Mouse (Mus musculus): ENCODE measurements around the gene Haghl. TPM values are rescaled to one million over a fixed set of nuclear protein-coding genes. Genes with fewer than 3 reads are reported as not detected.
A peak's percentile ranks its signal among the peaks of the same experiment; 100 is the strongest.
"Not testable (repeated sequence)": the region's sequence is repeated elsewhere in the genome, so short reads cannot be mapped to it uniquely, and the experiment has no call there.

Gene Haghl
- polyA plus RNA-seq, 1 experiment = 56.2 TPM

- TF ChIP-seq CTCF (IDR thresholded peaks at IDR 0.05; ENCODE audit: insufficient read depth, low read length) (no peak), POLR2A (IDR thresholded peaks at IDR 0.05; ENCODE audit: borderline replicate concordance, extremely low read depth, low read depth, low read length) (no peak)
- 7% methylated on average over 46 of the region's 46 CpGs for WGBS
- DNase-seq = peak; percentile 3
- Histone ChIP-seq H3K4me1 (ENCODE audit: control insufficient read depth, insufficient read depth, low read length) (peaks cover 2% of the 10 kb centered on the region; the same call in 1 of the 2 replicates), H3K4me3 (replicated peaks; ENCODE audit: extremely low read depth, low read depth, low read length) (no peak overlapping the region)
Observed at GRCm38 (mm10) chr17:25818851-25819780, 33.6 kb upstream of the Haghl start.

DNA sequence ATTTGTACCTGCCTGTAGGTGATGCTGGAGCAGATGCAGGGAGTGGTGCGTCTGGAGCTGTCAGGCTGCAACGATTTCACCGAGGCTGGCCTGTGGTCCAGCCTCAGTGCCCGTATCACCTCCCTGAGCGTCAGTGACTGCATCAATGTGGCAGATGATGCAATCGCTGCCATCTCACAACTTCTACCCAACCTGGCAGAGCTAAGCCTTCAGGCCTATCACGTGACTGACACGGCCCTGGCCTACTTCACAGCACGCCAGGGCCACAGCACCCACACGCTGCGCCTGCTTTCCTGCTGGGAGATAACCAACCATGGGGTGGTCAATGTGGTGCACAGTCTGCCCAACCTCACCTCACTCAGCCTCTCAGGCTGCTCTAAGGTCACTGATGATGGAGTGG, 32.2 kb upstream of the Haghl start:
- DNase-seq = no peak
- 79% methylated on average over 11 of the region's 11 CpGs for WGBS
- TF ChIP-seq POLR2A (IDR thresholded peaks at IDR 0.05; ENCODE audit: borderline replicate concordance, extremely low read depth, low read depth, low read length) (no peak), CTCF (IDR thresholded peaks at IDR 0.05; ENCODE audit: insufficient read depth, low read length) (no peak)
- Histone ChIP-seq H3K4me3 (replicated peaks; ENCODE audit: extremely low read depth, low read depth, low read length) (no peak overlapping the region), H3K4me1 (ENCODE audit: control insufficient read depth, insufficient read depth, low read length) (no peaks in the 10 kb centered on the region)

DNA sequence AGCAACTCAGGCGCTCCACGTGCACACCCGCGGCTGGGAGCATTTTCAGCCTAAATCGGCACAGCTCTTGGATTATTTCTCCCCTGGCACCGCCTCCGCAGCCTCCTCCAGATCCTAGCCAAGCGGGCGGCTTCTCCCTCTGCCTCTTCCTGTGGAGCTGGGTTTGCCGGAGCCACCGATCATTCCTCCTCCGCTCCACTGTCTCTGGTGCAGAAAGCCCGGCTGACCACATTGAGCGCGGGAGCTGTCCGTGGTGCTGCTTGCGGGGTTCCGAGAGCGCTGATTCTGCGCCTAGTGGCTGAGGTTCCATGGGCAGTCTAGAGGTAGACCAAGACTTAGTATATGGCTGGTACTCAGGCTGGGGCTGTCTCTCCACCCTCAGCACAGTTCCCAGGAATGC, 28.0 kb upstream of the Haghl start:
- DNase-seq = peak; percentile 66
- TF ChIP-seq POLR2A (IDR thresholded peaks at IDR 0.05; ENCODE audit: borderline replicate concordance, extremely low read depth, low read depth, low read length) (no peak), CTCF (IDR thresholded peaks at IDR 0.05; ENCODE audit: insufficient read depth, low read length) (peak; percentile 55)
- 2% methylated on average over 20 of the region's 20 CpGs for WGBS

GRCm38 (mm10) chr17:25810890-25811289, 25.4 kb upstream of the Haghl start:
- no peak for DNase-seq
- WGBS = 66% methylated on average over 4 of the region's 4 CpGs
- no peak overlapping the region for H3K4me3 ChIP-seq (replicated peaks; ENCODE audit: extremely low read depth, low read depth, low read length)
- TF ChIP-seq POLR2A (IDR thresholded peaks at IDR 0.05; ENCODE audit: borderline replicate concordance, extremely low read depth, low read depth, low read length) (no peak), CTCF (IDR thresholded peaks at IDR 0.05; ENCODE audit: insufficient read depth, low read length) (no peak)
- H3K4me1 ChIP-seq (ENCODE audit: control insufficient read depth, insufficient read depth, low read length) = no peaks in the 10 kb centered on the region; the same call in 1 of the 2 replicates

More for the DNA sequence above, 28.0 kb upstream of the Haghl start:
- no peaks in the 10 kb centered on the region; the same call in 1 of the 2 replicates for H3K4me1 ChIP-seq (ENCODE audit: control insufficient read depth, insufficient read depth, low read length)
- H3K4me3 ChIP-seq (replicated peaks; ENCODE audit: extremely low read depth, low read depth, low read length) = no peak overlapping the region

DNA sequence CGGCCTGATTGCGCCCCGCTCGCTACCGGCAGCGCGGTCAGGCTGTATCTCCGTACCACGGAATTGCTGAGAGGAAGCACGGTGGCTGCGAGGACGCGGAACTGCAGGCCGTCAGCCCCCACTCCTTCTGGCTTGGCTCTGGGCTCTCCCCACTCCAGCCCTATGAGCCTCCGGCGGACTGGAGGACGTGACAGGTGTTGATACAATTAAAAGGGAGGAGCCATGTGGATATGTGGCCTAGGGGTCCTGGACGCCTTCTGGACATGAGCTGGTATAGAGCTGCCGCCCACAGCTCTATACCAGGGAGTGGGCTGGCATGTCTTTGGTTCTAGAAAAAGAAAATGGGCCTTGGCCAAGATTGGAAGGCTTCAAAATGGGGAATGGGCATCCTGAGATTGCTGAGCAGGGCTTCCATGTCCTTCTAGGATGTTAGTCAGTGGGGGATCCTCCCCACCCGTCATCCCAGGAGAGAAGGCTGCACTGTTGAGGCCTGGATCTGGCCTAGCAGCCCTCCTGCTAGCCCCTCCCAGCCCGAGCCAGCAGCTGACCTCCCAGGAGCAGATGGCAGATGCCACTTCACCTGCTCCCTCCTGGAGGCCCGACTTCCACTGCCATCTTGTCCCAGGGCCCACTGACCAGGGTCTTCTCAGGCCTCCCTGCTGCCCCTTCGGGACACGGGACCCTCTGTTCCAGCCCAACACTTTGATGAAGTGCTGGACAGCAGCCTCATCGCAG, 24.3 kb upstream of the Haghl start:
- H3K4me3 ChIP-seq (replicated peaks; ENCODE audit: extremely low read depth, low read depth, low read length) = peak overlapping the region; percentile 49
- no peak for DNase-seq
- H3K4me1 ChIP-seq (ENCODE audit: control insufficient read depth, insufficient read depth, low read length) = no peaks in the 10 kb centered on the region; the same call in 1 of the 2 replicates
- 10% methylated on average over 25 of the region's 25 CpGs for WGBS
- TF ChIP-seq CTCF (IDR thresholded peaks at IDR 0.05; ENCODE audit: insufficient read depth, low read length) (no peak), POLR2A (IDR thresholded peaks at IDR 0.05; ENCODE audit: borderline replicate concordance, extremely low read depth, low read depth, low read length) (no peak)

DNA sequence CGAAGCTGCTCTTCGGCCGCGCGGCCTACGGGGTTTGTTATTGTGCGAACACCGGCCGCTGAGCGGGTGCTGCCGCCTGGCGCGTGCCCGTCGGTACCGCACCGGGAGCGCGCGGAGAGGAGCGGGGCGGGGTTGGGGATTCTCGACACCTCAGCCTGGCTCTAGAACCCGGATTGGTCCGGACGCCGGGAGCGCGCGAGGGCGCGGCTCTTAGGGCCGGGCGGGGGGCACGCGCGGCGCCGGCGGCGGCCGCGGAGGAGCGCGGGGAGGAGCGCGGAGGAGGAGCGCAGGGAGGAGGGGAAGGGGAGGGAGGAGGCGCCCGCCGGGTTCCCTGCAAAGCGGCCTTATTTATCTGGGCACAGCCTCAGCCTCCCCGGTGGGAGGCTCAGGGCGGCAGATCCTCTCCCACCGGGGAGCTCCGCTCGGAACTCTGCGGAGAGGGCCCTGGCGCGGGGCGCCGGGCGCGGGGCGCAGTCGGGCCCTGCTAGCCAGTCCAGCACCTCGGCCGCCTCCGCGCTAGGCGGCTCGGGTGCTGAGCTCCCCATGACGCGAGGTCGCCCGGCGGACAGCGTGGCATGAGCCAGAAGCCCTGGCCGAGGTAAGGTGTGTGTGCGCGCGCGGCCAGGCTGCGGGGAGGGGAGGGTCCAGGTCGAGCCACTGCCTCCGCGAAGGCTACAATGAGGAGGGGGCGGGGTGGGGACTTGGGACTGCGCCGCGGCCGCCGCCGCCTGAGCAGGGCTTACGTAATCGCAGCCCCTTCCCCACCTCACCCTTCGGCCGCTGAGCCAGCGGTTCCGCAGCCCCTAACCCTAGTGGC, 23.5 kb upstream of the Haghl start, which contains the start of gene Fbxl16:
Gene Fbxl16 (plus strand): TSS at position 297 of the 817 bp plus-strand sequence.
- TF ChIP-seq POLR2A (IDR thresholded peaks at IDR 0.05; ENCODE audit: borderline replicate concordance, extremely low read depth, low read depth, low read length) = no peak
- no peak for TF ChIP-seq CTCF (IDR thresholded peaks at IDR 0.05; ENCODE audit: insufficient read depth, low read length)
- 1% methylated on average over 86 of the region's 100 CpGs for WGBS
- DNase-seq = peak; percentile 54
- no peaks in the 10 kb centered on the region; the same call in 1 of the 2 replicates for H3K4me1 ChIP-seq (ENCODE audit: control insufficient read depth, insufficient read depth, low read length)
- H3K4me3 ChIP-seq (replicated peaks; ENCODE audit: extremely low read depth, low read depth, low read length) = peak within 1 kb of the TSS; percentile 58

DNA sequence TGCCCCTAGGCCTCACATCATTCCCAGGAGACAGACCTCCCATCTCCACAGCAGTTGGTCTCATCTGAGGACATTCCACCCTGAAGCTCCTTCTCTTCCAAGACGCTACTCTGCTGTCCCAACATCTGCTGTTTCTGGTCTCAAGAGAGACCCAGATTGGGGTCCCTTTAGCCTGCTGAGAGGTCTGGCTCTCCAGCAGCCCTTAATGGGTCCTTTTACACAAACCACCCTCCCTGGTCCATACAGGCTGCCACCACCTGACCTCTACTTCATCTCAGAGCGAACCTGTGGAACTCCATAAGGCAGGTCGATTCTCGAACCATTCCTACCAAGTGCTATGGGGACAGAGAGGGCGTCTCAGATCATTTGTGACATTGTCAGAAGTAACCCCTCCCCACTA, 22.6 kb upstream of the Haghl start:
- Histone ChIP-seq H3K4me1 (ENCODE audit: control insufficient read depth, insufficient read depth, low read length) (no peaks in the 10 kb centered on the region; the same call in 1 of the 2 replicates), H3K4me3 (replicated peaks; ENCODE audit: extremely low read depth, low read depth, low read length) (no peak overlapping the region)
- DNase-seq = no peak
- WGBS = 37% methylated on average over 5 of the region's 5 CpGs
- TF ChIP-seq CTCF (IDR thresholded peaks at IDR 0.05; ENCODE audit: insufficient read depth, low read length) (no peak), POLR2A (IDR thresholded peaks at IDR 0.05; ENCODE audit: borderline replicate concordance, extremely low read depth, low read depth, low read length) (no peak)

GRCm38 (mm10) chr17:25807452-25807851, 22.0 kb upstream of the Haghl start:
- H3K4me3 ChIP-seq (replicated peaks; ENCODE audit: extremely low read depth, low read depth, low read length); DNase-seq; H3K4me1 ChIP-seq (ENCODE audit: control insufficient read depth, insufficient read depth, low read length): not testable (repeated sequence)
- WGBS = 40% methylated on average over 2 of the region's 2 CpGs

DNA sequence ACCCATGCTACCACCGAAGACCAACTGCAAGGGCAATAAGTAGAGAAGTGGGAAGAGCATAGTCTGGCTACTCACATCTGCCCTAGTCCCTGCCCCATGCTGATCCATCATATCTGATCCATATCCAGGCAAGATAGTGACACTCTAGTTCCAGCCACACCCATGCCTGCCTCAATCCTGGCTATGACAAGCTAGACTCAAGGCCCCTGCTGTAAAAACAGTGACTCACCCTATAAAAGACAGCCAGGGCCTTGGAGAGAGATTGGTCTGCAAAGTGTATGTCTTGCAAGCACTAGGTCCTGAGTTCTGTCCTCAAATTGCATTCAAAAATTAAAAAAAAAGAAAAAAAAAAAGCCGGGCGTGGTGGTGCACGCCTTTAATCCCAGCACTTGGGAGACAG, 21.0 kb upstream of the Haghl start:
- WGBS = 77% methylated on average over 4 of the region's 4 CpGs
- Histone ChIP-seq H3K4me1 (ENCODE audit: control insufficient read depth, insufficient read depth, low read length) (no peaks in the 10 kb centered on the region; the same call in 1 of the 2 replicates), H3K4me3 (replicated peaks; ENCODE audit: extremely low read depth, low read depth, low read length) (no peak overlapping the region)
- DNase-seq = no peak
- TF ChIP-seq POLR2A (IDR thresholded peaks at IDR 0.05; ENCODE audit: borderline replicate concordance, extremely low read depth, low read depth, low read length) = no peak
- no peak for TF ChIP-seq CTCF (IDR thresholded peaks at IDR 0.05; ENCODE audit: insufficient read depth, low read length)

Data from lung, adult 2 months (tissue).